Mouse (Mus musculus) G1E-ER4 (cell line): ENCODE results near the gene Csnk1g1. TPM values are rescaled to one million over a fixed set of nuclear protein-coding genes. Genes with fewer than 3 reads are reported as not detected.

Experiments used
- GATA1 ChIP-seq: IDR thresholded peaks from one replicate; pipeline ENCODE4 v1.8.0; 2012; ENCODE audit warnings: low read length, inconsistent platforms
- polyA plus RNA-seq: library from polyadenylated mRNA; stranded (reverse); fragments of >175 nt; gene quantifications from 2 replicates; pipeline ENCODE4 v1.2.3, GENCODE M21; 2012

Csnk1g1 gene
- polyA plus RNA-seq: 6.5 and 8.1 TPM in 2 replicates

DNA sequence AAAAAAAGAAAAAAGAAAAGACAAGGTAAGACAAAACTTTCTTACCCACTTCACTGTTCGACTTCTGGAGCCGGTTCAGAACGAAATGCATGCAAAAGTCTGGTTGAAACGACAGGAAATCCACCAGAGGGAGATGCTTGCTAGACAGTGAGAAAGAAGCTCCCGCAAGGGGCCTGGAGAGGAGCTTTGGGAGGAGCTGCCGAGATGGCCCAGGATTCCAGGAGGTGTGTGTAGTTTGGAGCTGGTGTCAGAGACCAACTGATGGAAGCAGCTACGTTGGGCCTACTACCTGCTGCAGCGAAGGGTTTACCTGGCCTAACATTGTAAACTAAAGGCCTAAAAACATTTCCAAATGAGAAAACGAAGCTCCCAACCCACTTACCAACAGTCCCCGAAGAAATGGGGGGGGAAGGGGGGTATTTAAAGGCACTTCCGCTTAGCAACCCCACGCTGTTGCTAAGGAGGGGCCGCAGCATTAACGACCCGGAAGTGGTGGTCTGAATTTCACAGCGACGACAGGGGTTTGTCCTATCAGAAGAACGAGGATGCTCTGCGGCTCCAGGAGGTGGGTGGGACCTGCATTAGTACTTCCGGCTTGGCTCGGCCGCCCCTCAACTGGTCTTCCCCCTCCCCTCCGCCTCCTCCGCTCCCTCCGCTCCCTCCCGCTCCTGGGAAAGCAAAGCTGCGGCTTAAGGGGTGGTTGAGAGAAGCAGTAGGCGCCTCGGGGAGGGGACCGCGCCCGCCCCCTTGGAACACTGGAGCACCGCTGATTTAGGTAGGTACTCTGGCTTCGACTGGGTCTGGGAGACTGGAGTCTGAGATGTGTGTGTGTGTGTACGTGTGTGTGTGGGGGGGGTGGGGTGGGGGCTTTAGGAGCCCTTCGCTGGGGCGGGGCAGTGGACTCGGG is at the start of gene Csnk1g1, which contains the start of gene Trip4:
TSS of gene Csnk1g1 (plus strand) at position 531 of the 907 bp plus-strand sequence.
TSS of gene Trip4 (minus strand) at position 401 of the 907 bp plus-strand sequence.
- no peak for TF ChIP-seq GATA1

DNA sequence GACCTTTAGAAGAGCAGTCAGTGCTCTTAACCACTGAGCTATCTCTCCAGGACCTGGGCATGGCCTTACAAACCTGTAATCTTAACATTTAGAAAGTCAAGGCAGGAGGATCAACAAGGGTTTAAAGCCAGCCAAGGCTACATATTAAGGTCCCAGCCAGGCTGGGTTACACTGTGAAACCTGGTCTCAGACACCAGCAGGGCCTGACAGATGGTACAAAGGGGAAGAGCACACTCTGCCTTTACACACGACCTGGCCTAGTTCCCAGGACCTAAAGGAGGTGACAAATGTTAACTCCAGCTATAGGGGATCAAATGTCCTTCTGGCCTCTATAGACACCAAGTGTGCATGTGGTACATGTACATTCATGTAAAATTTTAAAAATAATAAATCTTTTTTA is 49.1 kb upstream of the Csnk1g1 start:
- TF ChIP-seq GATA1: no peak

DNA sequence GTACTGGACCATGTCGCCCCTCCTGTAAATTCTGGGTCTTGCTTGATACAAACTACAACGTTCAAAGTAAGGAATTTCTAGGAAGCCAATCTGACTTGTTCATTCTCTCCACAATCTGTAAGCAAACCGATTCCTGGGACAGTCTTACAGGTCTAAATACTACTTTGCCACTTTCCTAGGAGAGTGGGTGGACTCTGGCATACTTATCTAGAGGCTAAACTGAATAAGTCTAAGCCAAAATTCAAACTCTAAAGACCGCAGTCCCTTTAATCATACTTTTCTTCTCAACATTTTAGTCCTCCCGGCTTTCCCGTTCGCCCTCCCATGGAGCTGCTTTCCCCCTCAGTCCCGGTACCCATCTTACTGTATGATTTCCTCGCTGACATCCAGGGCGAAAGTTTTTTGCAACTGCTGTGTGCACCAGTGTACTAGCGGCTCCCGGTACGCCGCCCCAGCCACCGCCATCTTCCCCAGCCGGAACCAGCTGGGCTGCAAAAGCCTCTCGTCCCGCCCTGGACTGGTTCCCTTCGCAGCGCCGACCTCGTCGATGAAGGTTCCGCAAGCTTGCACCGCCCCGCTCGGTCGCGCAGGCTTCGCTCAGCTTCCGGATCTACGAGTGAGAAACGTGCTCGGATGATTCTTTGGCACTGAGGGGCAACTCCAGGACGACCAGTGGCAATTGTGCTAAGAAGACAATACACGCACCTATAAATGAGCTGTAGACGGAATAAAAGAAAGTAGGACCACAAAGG is 24.0 kb upstream of the Csnk1g1 start:
- TF ChIP-seq GATA1: no peak

DNA sequence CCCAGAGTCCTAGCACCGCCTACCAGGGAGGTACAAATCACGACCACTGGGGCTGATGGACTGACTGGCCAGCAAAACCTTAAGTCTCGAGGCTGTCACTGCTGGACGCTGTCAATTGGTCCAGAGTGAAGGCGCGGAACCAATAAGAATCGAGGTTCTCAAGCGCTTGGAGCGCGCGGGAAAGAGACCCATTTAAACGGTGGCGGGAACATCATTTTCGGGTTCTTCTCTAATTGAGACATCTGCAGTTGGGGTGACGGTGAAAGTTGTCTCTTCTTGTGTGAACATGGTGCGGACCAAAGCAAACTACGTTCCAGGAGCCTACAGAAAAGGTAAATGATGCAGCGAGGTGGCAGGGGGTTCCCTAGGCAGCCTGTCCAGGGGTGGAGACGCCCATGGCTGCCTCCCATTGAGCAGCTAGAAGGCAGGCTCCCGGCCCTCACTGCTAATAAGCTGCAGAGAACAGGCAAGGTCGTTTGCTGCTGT is 18.5 kb upstream of the Csnk1g1 start, which contains the start of gene Pclaf:
TSS of gene Pclaf (plus strand) at position 95 of the 486 bp plus-strand sequence.
- TF ChIP-seq GATA1: no peak

DNA sequence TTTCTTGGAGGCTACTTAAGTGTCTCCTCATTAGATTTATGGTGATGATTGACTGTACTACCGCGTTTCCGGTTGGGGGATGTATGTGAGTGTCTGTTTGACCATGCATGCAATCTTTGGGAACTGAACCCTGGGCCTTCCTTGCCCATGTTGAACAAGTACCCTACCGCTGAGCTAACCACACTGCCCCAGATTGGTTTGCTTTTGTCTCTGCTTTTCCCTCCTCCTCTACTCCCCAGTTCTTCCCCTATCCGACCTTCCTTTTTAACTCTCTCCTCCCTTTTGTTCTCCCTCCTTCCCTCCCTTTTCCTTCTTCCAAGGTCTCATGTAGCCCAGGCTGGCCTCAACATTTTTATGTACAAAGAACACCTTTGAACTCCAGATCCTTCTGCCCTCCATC is 17.6 kb upstream of the Csnk1g1 start:
- TF ChIP-seq GATA1: no peak

DNA sequence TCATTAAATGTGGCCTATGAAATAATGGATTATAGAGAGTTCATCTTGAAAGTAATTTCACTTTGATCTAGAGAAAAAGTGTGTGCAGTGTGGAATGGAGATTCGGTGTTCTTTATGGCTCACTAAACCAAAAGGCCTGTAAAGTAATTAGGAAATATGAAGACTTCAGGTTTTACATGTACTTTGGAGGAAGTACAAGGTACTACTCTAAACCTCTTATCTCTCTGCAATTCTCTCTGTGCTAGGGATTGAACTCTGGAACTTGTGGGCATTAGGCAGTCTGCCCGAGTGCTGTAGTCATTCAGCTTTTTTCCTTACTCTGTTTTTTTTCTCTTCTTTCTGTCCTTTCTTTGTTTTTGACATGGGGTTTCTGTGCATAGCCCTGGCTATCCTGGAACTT is 11.7 kb upstream of the Csnk1g1 start:
- no peak for TF ChIP-seq GATA1

DNA sequence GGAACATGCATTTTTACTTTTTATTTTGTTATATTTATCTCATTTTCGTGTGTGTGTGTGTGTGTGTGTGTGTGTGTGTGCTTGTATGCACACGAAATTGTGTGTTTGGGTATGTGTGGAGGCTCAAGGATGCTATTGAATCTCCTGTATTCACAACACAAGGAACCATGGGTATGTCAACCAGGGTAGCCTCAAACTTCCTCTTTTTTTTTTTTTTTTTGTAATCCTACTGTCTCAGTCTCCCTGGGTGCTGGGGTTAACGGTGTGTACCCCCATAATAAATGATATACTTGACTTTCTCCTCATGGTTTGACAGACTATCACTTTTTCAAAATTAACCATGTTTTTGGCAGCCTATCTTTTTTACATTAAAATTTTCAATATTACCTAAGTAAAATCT is 5.8 kb upstream of the Csnk1g1 start:
- TF ChIP-seq GATA1: no peak

DNA sequence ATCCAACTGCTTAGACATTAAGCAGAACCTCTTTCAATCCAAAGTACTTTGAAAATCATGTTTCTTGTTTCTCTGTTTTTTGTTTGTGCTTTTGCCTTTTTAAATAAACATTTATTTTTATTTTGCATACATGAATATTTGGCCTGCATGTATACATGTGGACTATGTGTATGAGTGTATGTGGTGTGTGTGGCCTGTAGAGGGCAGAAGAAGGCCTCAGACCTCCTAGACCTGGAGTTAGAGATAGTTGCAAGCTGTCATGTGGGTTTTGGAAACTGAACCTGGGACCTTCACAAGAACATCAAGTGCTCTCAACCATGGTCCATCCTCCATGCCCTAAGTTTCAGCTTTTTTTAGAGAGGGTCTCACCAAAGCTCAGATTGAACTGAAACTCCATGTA is 5.3 kb upstream of the Csnk1g1 start:
- no peak for TF ChIP-seq GATA1

DNA sequence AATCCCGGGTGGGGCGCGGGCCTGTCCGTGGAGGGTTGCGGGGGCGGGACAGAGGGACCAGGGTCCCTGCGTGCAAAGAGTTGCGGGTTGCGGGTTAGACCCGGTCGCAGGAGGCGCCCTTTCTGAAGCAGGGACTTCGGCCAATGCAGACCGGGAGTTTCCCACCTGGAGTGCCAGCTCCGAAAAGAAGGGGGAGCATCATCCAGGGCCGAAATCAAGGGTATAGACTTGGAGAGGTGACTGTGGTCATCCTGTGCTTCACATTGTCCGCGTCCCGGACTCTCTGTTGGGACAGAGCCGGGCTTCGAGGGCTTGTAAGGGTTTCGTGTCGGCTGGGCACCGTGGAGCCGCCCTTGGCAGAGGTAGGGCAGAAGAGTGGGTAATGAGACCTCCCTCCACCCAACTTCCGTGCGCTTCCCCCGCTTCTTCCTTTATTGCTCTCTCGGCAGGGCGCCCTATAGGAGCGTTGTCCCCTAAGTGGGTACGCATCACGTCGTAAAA is 627 bp downstream of the Csnk1g1 start:
- no peak for TF ChIP-seq GATA1

DNA sequence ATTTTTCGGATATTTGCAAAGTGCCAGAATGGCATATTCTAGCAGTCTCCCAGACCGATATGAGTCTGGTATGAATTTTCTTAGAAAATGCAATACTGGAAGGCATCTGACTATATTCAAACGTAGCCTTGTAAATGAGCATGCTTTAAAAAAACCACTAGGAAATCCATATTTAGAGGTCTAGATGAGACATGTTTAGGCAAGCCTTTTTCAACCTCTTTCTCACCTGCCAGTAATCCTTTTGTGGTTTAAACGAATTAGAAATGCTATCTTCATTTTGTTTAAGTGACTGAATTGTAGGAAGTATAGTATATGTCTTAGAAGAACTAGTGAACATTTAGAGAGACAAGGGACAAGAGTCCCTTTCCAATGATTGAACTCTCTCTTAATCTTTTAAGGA is 1.1 kb downstream of the Csnk1g1 start:
- TF ChIP-seq GATA1: no peak

DNA sequence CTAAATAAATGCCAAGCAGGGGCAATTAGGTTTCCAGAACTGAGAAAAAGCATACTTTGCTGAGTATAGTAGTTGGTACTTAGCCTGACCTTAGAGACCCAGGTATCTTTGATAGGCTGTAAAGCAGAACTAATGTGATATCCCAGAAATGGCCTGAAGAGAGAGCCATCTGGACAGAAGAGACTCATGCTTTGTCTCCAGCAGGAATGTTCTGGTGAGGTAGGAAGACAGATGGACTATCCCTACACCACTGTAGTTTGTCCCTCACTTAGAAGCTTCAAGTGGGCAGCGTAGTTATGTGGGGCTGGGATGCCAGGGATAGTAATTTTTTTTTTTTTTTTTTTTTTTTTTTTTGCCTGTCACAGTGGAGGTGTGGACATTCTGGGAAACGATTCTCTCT is 5.3 kb downstream of the Csnk1g1 start:
- no peak for TF ChIP-seq GATA1

DNA sequence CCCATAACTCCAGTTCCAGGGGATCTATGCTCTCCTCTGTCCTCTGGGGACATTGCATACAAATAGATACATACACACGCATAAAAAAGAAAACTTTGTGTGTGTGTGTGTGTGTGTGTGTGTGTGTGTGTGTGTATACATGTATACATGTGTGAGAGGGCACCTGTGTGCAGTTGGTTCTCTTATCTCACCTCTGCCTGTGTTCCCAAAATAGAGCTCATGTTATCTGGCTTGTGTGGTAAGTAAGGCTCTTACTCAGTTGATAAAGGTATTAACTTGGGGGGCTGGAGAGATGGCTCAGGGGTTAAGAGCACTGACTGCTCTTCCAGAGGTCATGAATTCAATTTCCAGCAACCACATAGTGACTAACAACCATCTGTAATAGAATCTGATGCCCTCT is 8.3 kb downstream of the Csnk1g1 start:
- TF ChIP-seq GATA1: no peak

DNA sequence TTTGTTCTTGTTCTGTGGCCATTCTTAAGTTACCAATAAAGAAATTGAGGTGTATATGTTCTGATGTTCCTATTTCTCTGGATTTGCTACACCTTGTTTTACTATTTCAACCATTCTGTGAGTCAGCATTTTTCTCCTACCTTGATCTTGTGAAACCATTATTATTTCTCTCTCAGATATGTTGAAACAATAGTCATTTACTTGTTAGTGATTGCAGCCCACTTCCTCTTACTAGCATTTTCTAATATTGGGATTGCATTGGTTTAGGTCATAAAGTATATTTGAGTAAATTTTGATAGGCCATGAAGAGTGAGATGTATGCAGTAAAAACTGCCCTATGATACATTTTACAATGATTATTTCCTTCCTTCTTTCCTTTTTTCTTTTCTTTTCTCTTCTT is 19.7 kb downstream of the Csnk1g1 start:
- no peak for TF ChIP-seq GATA1

DNA sequence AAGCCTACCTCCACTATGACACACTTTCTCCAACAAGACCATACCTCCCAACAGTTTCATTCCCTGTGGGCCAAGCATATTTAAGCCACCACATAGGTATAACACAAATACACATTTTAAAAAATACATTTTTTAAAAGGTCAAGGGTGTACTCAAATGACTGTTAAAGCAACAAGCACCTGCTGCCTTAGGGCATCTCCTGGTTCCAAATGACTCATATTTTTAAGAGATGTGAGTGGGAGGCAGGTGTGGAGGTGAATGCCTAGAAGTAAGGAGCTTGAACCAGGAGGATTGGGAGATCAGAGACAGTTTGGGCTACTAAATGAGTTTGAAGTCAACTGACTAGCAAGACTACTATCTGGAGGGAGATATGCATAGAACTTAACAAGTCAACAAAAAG is 21.1 kb downstream of the Csnk1g1 start:
- no peak for TF ChIP-seq GATA1

DNA sequence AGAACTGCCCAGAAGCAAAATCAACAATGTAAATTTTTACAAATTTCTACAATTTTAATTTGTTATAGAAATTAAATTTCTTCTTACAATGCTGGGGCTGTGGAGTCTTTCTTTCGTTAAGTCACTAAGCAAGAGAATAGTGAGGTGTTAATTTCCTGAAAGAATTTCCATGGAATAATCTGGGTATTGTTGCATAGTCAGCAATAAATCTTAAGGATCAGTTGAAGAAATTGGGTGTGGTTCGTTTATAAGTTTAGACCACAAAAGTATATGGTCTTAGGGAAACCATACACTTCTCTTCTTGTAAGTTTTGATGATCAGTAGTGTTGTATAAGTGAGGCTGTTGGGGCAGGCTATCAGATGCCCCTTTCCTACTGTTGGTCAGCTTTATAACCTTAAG is 28.8 kb downstream of the Csnk1g1 start:
- no peak for TF ChIP-seq GATA1

DNA sequence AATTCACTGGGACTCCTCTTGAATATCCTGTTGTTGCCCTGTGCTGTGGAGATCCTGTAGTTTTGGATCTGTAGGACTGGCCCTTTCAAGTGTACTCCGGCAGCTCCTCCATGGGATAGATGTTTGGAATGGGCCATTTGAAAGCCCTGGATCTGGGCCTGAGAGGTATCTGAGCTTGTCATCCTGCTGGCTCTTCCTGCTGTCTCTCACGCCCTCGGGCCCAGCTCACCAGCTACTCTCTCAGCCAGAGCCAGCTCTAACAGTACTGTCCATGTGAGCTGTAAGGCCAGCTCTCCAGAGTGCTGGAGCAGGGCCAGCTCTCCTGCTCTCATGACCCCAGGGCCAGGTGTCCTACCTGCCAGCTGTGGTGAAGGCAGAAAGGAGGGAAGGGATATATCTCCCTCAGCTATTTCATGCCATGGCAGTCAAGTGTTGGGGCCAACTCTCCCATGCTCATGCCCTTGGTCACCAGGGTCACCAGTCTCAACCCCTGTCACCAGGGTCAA is 42.4 kb downstream of the Csnk1g1 start:
- TF ChIP-seq GATA1: no peak
